Mouse (Mus musculus) forebrain, postnatal 0 days (tissue): Measurements from ENCODE around the gene Dnaaf5. TPM values are rescaled to one million over a fixed set of nuclear protein-coding genes. Genes with fewer than 3 reads are reported as not detected.
A peak's percentile ranks its signal among the peaks of the same experiment; 100 is the strongest.

Experiments used
- ATAC-seq: fragments of 200-750 bp; cut with Nextera tagmentation; 2 replicates; pipeline ENCODE4 v1.8.0; 2017; ENCODE audit warnings: mild to moderate bottlenecking, moderate library complexity
- DNase-seq: peaks from one replicate; pipeline ENCODE4 v3.0.0-alpha.2; 2015
- H3K27ac ChIP-seq: fragments of 300-500 bp; sonication (generic); 2 replicates; pipeline ENCODE4 v1.5.1; 2014; ENCODE audit warnings: low read depth, mild to moderate bottlenecking, antibody characterized with exemption, low read length, moderate library complexity, mixed read lengths
- H3K27me3 ChIP-seq: fragments of 300-500 bp; sonication (generic); 2 replicates; pipeline ENCODE4 v1.6.1; 2014; ENCODE audit warnings: mild to moderate bottlenecking, low read length, mixed read lengths; ENCODE audit not compliant: insufficient read depth
- H3K36me3 ChIP-seq: fragments of 300-500 bp; sonication (generic); 2 replicates; pipeline ENCODE4 v1.6.1; 2014; ENCODE audit warnings: mild to moderate bottlenecking, moderate library complexity; ENCODE audit not compliant: insufficient read depth
- H3K4me1 ChIP-seq: fragments of 300-500 bp; sonication (generic); 2 replicates; pipeline ENCODE4 v1.6.1; 2014; ENCODE audit warnings: antibody characterized with exemption; ENCODE audit not compliant: insufficient read depth
- H3K4me2 ChIP-seq: fragments of 300-500 bp; sonication (generic); 2 replicates; pipeline ENCODE4 v1.6.1; 2014; ENCODE audit warnings: low read depth, mild to moderate bottlenecking, moderate library complexity
- H3K4me3 ChIP-seq: fragments of 300-500 bp; sonication (generic); 2 replicates; pipeline ENCODE4 v1.5.1; 2014; ENCODE audit warnings: low read depth, low read length, mixed read lengths
- H3K9ac ChIP-seq: fragments of 300-500 bp; sonication (generic); 2 replicates; pipeline ENCODE4 v1.6.1; 2014; ENCODE audit warnings: mild to moderate bottlenecking
- H3K9me3 ChIP-seq: fragments of 300-500 bp; sonication (generic); 2 replicates; pipeline ENCODE4 v1.6.1; 2016; ENCODE audit warnings: low read length
- CTCF ChIP-seq: sonication (generic); IDR thresholded peaks from 2 replicates; pipeline ENCODE4 v1.5.1; 2016; ENCODE audit warnings: antibody characterized with exemption, control low read depth, low read depth
- WGBS: fragments of 180-500 bp; shearing (Covaris S2); extraction: QIAGEN DNeasy Blood & Tissue Kit; methylation state at CpG from one replicate; pipeline ENCODE4 v1.1.7; 2014; 5-methylcytosine and 5-hydroxymethylcytosine counted together
- polyA plus RNA-seq: library from polyadenylated mRNA; unstranded; fragments of >200 nt; fragmentation: Nextera tagmentation; extraction: Ambion mirVana; gene quantifications from 2 replicates; pipeline ENCODE4 v1.2.1, GENCODE M21; 2015
- total RNA-seq: library from RNA; depleted of rRNA; stranded (reverse); fragments of >200 nt; gene quantifications from 2 replicates; pipeline ENCODE4 v1.2.3, GENCODE M21; 2014

Dnaaf5 gene
- total and polyA plus RNA-seq, 2 experiments from 2014 or later = 2.6 to 12.5 TPM

DNA sequence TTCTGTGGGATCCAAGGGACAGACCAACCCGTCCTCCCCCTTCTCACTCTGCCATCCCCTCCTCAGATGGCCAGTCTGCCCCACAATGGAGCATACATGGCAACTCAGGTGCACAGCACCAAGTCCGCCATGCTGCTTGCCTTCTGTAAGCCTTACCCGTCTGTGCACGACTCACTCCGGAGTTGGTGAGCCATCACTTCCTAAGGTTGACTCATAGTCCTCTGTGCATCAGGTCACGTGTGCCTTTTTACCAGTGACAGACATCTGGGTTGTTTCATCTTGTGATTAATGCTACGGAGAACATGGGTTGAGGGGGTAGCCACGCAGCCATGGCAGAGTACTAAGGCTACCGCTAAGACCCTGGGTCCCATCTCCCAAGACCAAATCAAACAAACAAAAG, 9.4 kb upstream of the Dnaaf5 start:
- DNase-seq (no peak), ATAC-seq (no peak)
- no peaks in the 10 kb centered on the region for H3K9me3 ChIP-seq
- H3K4me1 ChIP-seq = peaks cover 9% of the 10 kb centered on the region
- TF ChIP-seq CTCF = no peak
- no peak overlapping the region for H3K27ac ChIP-seq
- no peaks in the 10 kb centered on the region for H3K36me3 ChIP-seq
- no peak overlapping the region for H3K4me3 ChIP-seq
- no peaks in the 10 kb centered on the region for H3K27me3 ChIP-seq
- no peak overlapping the region for H3K4me2 ChIP-seq
- 85% methylated on average over 9 of the region's 9 CpGs for WGBS
- no peak overlapping the region for H3K9ac ChIP-seq

DNA sequence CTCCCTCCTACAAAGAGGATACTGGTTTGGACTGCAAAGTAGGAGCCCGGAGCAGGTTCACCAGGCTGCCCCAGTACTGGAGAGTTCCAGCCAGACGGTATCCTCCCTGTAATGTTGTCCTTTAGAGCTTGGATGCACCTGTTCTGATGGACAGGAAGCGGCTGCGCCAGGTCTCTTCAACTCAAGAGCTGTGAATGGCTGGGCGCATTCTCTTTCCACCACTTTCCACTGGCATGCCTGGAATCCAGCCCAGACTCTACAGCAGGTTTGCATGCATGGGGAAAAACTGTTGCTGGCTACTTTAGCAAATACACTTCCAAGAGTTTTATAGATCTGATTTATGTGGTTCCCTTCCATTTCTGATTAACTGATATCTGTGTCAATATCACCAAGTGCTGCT, 8.7 kb upstream of the Dnaaf5 start:
- Histone ChIP-seq H3K36me3 (no peaks in the 10 kb centered on the region), H3K9me3 (no peaks in the 10 kb centered on the region), H3K4me3 (no peak overlapping the region), H3K4me2 (no peak overlapping the region), H3K4me1 (peaks cover 13% of the 10 kb centered on the region), H3K27me3 (no peaks in the 10 kb centered on the region), H3K9ac (no peak overlapping the region), H3K27ac (0 out of 2 replicates have a peak overlapping the region, but pooled peaks have one; percentile 45)
- ATAC-seq = no peak
- no peak for TF ChIP-seq CTCF
- 50% methylated on average over 5 of the region's 5 CpGs for WGBS
- DNase-seq = peak; percentile 67

DNA sequence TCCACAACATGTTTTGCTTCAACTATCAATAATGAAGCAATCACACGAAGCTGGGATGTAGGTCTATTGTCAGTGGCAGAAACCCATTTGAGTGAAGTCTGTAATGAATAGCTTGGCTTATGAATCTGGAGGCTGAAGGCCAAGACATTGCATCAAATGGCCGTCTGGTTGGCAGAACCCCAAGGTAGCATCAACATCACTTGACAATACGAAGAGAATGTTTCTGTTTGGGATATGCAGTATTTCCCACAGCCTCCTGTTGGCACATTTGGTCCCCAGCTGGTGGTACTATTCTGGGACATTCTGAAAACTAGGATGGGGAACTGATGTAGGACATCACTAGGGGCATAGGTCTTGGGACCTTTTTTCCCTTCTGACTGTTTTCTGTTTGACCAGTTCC, 6.1 kb upstream of the Dnaaf5 start:
- 47% methylated on average over 3 of the region's 3 CpGs for WGBS
- Histone ChIP-seq H3K27ac (no peak overlapping the region), H3K4me1 (peaks cover 15% of the 10 kb centered on the region), H3K4me3 (no peak overlapping the region), H3K4me2 (no peak overlapping the region), H3K9ac (no peak overlapping the region), H3K27me3 (no peaks in the 10 kb centered on the region), H3K9me3 (no peaks in the 10 kb centered on the region), H3K36me3 (no peaks in the 10 kb centered on the region)
- ATAC-seq (no peak), DNase-seq (peak; percentile 27)
- TF ChIP-seq CTCF = no peak

DNA sequence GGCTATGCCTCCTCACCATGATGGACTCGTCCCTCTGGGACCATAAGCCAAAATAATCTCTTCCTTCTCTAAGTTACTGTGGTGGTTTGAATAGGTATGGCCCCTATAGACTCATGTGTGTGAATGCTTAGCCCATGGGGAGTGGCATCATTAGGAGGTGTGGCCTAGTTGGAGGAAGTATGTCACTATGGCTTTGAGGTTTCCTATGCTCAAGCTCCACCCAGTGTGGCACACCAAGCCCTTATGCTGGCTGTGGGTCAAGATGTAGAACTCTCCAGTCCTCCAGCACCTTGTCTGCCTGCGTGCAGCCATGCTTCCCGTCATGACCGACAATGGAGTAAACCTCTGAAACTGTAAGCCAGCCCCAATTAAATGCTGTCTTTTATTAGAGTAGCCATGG, 4.3 kb upstream of the Dnaaf5 start:
- no peak for ATAC-seq

DNA sequence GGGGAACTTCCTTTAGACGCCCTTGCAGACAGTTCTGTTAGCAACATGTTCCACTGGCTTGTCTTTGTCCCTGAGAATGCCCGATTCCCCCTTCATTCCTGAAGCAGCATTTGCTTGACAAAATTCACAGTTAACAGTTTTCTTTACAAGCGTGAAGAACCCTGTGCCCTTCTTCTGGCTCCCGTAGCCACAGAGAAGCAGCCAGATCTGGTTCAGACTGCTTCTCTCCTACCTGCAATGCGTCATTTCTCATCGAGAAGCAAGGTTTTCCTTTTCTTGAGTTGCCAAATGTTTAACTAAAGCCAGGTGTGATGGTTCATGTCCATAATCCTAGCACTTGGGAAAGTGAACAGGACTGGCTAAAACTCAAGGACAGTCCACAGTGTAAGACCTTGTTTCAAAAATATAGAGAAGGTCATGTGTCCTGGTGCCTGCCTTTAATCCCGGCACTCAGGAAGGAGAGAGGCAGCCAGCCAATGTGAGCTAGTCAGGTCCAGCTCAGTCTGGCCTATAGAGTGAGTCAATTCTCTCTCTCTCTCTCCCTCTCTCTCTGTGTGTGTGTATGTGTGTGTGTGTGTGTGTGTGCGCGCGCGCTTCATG, 3.4 kb upstream of the Dnaaf5 start:
- ATAC-seq (no peak), DNase-seq (no peak)
- no peaks in the 10 kb centered on the region for H3K27me3 ChIP-seq
- peak overlapping the region; percentile 60 for H3K27ac ChIP-seq
- H3K4me3 ChIP-seq = no peak overlapping the region
- no peak overlapping the region for H3K4me2 ChIP-seq
- H3K4me1 ChIP-seq = peaks cover 21% of the 10 kb centered on the region
- WGBS = 67% methylated on average over 11 of the region's 11 CpGs
- no peak for TF ChIP-seq CTCF
- H3K9ac ChIP-seq = no peak overlapping the region
- H3K9me3 ChIP-seq = no peaks in the 10 kb centered on the region
- H3K36me3 ChIP-seq = no peaks in the 10 kb centered on the region

More for the DNA sequence above, 4.3 kb upstream of the Dnaaf5 start:
- Histone ChIP-seq H3K36me3 (no peaks in the 10 kb centered on the region), H3K27me3 (no peaks in the 10 kb centered on the region), H3K4me1 (peaks cover 20% of the 10 kb centered on the region), H3K9ac (no peak overlapping the region), H3K27ac (peak overlapping the region; percentile 60; the same call in 1 of the 2 replicates), H3K4me3 (no peak overlapping the region), H3K9me3 (no peaks in the 10 kb centered on the region), H3K4me2 (no peak overlapping the region)
- no peak for DNase-seq
- 87% methylated on average over 4 of the region's 4 CpGs for WGBS
- TF ChIP-seq CTCF = no peak

DNA sequence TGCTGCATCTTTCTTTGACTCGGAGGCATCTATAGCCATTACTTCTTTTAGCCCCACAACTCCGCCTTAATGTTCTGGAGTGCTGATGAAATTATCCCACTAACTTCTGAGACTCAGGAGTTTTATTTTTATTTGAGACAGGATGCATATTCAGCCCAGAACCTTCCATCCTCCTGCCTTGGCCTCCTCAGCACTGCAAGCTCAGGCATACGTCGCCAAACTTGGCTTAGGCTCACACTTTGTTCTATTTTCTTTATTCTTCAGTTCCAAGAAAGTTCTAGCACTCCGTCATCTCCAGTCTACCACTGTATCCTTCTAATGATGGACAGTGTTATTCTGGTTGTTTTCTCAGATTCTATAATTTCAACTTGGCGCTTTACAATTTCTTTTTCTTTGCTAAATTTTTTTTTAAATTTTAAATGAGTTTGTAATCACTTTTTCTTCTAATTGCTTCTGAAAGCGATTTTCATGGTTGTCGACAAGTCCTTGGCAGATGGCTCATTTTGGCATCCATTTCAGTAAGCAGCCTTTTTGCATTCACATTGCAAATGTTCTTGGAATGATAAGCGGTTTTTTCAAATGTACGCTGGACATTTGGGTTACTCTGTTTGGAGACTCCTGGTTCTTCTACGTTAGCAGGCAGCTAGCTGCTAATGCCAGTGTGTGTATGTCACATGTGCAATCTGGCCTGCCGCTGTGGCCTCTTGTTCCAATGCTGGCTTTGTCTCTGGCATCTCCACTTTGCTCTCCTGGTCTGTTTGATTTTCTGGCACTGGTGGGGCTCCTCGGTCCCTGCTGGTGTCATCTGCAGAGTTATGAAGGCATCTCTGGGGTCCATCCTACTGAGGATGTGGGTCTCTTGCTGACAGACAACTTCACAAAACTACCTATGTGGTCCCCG, 2.6 kb upstream of the Dnaaf5 start:
- WGBS = 52% methylated on average over 14 of the region's 14 CpGs
- DNase-seq = peak; percentile 91
- Histone ChIP-seq H3K4me2 (peak overlapping the region; percentile 21; the same call in 1 of the 2 replicates), H3K4me1 (peaks cover 21% of the 10 kb centered on the region), H3K9me3 (no peaks in the 10 kb centered on the region), H3K9ac (no peak overlapping the region), H3K4me3 (no peak overlapping the region), H3K27me3 (no peaks in the 10 kb centered on the region), H3K36me3 (peaks cover 1% of the 10 kb centered on the region; the same call in 1 of the 2 replicates), H3K27ac (peak overlapping the region; percentile 71)
- no peak for TF ChIP-seq CTCF
- ATAC-seq = no peak; the same call in 1 of the 2 replicates
